Mouse (Mus musculus): ENCODE results near the gene Atp2b2.

Gene Atp2b2

DNA sequence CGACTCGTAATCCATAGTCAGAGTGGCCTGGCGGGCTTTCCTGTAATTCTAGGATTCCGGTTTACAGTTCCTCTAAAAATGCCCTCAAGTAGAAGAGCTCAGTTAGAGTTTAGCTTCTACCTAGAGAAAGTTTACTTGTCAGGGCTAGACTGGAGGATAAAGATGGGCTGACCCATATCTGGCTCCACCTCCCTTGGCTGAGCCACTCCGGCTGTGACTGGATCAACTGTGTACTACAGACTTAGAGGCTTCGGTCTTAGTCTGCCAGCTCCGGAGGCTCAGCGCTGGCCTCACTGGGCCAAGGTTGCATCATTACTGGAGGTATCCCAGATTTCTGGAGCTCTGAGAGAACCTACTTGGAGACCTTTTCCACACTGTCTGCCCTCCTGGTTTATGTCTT, 94.9 kb downstream of the Atp2b2 start:
- no peak for DNase-seq (ENCODE audit: inconsistent age in 2 of 2, low spot score in 1 of 2)

DNA sequence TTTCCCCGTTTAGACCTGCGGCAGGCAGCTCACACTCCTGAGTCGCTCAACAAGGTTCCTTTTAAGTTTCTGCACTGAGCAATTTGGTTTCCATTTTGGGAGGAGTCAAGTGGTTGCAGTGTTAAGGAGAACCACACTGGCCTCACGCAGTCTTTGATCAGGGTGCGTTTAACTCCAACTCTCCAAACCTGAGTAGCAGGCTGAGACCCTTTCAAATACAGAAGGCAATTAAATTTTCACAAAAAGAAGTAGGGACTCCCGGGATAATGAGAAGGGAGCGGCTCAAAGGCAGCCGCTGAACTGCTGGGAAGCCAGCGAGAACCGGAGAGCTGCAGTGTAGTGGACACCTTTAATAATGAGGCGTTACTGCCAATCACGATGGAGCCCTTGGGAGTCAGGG, 100.1 kb downstream of the Atp2b2 start:
- no peak for DNase-seq (ENCODE audit: inconsistent age in 2 of 2, low spot score in 1 of 2)

DNA sequence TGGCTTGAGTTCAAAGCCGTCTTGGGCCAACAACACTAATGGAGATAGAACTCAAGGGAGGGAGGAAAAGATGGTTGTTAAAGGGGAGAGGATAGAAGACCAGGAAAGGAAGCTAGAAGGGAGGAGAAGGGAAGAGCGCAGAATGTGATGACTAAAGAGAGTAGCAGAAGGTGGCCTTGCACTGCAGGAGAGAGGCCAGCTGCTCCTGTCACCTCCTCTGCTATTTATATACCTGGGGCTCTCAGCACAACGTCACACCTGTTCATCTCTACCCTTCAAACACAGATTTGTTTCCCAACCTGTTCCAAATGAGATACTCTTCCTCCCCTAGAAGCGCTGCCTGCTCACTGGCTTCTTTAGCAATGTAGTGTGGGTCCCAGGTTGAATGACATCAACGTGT, 101.1 kb downstream of the Atp2b2 start:
- no peak for DNase-seq (ENCODE audit: inconsistent age in 2 of 2, low spot score in 1 of 2)

DNA sequence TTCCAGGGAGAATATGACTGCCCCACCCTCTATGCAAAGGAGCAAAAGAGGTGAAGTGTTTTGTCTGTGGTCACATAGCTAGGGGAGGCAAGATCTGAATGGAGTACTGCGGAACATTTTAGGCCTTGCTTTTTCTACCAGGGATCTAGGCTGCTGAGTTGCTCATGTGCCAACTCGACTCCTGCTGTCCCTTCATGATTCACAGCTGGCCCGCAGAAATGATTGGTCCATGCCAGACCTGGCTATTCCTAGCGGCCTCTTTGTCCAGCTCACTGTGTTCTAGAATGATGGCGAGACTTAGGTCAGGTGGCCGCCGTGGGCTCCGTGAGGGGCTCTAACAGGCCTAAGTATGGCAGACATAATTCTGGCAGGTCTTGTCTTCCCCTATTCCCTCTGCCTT, 103.0 kb downstream of the Atp2b2 start:
- no peak for DNase-seq (ENCODE audit: inconsistent age in 2 of 2, low spot score in 1 of 2)

DNA sequence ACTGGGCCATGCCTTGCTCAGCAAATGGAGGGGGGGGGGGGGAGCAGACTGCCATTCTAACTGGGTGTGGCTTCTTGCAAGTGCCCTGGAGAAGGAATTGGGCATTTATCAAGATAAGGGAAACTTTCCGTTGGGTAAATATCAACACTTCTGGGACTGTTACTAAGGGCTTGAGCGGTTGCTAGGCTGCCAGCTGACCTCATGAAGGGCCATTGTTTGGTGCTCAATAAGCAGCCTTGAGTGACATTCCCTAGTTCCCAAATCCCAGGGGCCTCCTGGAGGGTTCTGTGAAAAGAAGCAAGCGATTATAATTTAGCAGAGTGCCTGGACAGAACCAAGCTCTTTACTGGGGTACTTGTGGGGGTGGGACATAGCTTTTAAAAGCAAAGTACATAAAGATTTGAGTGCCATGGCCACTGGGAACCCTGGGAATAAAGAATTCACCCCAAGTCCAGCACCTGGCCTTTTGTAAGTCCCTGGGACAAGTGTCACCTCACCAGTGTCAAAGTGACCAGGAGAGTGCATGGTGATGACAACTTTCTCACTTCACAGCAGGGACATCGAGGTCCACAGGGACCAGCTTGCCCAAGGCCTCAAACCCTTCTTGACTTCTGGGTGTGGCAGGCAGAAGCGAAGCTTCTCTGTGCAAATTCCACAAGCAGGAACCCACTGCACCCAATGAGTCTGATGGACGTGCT, 105.5 kb downstream of the Atp2b2 start:
- no peak for DNase-seq (ENCODE audit: inconsistent age in 2 of 2, low spot score in 1 of 2)

DNA sequence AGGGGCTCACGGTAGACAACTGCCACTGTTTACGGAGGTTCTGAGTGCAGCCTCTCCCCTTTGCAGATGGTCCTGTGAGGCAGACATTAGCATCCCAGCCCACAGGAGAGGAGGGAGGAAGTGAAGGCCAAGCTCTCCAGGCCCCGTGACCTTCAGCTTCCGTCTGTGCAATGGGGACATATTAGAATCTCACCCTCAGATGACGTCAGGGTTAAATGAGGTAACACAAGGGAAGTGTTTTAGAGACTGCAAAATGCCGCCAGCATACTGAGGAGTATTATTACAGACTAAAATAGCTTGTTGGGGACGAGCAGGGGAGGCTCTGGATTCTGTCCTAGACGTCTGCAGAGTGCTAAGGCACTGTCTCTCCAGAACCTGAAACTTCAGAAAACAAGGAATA, 106.3 kb downstream of the Atp2b2 start:
- DNase-seq (ENCODE audit: inconsistent age in 2 of 2, low spot score in 1 of 2): no peak

DNA sequence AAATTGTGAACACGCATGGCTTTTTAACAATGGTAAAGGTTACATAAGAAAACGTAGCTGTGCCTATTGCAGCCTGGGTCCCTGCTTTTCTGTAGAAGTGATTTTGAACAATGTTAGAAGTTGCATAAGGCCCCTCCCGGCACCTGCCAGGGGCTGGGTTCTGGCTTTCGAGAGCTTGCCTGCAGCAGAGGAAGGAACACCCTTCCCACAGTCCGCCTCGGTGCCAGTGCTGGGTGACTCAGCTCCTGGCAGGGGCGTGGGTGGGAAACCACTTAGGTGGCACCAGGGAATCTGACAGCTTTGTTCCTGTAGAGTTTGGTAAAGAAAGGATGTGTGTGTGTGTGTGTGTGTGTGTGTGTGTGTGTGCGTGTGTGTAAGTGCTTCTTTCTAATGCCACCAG, 107.7 kb downstream of the Atp2b2 start:
- peak; percentile 20 to 37 for DNase-seq (ENCODE audit: inconsistent age in 2 of 2, low spot score in 1 of 2)

DNA sequence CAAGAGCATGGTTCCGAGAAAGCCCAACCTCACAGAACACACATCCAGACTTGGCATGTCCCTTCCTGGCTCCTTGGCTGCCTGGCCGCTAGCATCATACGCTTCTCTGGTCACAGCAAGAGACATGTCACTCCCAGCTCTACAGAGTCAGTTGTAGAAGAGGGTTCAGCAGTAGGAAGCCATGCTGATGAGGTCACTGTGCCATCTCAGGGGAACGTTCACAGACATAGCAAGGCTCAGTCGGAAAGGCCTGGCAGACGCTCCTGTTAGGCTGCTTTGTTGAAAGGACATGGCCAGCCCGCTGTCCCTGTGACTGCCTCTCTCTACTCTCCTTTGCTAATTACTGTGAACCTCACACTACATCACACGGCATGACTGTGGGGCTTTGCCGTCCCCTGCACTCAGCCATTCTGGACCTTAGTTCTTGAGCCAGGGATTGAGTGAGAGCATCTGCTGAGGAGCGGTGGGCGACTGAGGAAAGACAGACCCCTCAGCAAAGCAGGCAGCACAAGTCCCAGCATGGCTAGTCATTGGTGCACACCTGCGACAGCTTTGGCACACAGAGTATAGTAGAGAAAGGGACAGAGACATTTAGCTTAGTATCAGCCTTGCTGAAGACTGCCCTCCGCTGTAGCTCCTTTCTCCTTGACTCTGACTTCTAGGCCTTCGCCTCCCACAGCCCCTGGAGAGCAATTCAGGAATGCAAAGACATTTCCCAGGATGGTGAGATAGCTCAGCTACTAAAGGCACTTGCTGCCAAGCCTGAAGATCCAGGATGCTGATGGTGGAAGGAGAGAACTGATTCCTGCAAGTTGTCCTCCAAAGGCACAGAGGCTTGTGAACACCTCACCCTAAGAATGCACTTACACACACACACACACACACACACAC, 108.9 kb downstream of the Atp2b2 start:
- DNase-seq (ENCODE audit: inconsistent age in 2 of 2, low spot score in 1 of 2): no peak

DNA sequence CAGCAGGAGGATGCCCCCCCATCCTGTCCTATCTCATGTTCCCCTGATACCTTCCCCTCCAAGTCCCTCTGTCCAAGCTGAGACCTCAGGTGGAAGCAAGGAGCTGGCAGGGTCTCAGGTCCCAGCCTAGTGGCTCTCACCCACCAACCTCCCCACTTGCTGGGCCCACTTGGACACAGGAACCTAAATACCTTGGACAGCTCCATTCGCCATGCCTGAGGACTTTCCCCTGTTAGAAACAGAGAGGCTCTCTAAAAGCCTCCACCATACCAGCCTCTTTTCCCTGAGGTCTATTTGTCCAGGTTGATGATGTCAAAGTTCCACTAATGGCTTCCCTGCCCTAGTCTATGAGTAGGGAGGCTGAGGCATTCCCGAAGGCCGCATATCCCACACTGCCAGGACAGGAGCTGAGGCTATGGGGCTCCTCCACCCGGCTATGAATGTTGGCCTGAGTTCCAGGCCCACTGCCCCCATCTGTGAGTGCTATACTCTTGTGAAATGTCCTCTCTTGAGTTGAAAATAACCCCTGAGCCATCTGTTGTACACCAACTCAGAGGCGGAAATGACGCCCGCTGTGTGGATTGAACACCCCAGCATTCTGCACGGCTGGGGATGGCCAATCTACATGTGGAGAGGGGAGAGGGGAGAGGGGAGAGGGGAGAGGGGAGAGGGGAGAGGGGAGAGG, 113.1 kb downstream of the Atp2b2 start:
- DNase-seq (ENCODE audit: inconsistent age in 2 of 2, low spot score in 1 of 2): no peak

DNA sequence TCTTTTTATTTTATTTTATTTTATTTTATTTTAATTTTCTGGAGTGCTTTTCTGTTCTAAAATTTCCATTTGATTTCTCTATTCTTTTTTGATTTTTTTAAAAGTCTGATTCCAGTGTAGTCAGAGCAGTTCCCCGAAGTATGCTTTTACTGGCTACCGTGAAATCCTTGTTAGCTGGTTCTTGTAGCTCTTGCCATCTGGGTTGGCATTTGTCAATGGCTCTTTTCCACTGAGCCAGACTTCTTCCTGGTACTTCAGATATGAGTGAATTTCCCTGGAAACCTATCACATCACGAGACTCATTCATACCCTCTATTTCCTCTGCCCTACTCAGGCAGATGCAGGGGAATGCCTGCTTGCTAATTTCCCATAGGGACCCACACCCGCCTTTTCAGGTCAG, 119.2 kb downstream of the Atp2b2 start:
- DNase-seq (ENCODE audit: inconsistent age in 2 of 2, low spot score in 1 of 2): no peak

DNA sequence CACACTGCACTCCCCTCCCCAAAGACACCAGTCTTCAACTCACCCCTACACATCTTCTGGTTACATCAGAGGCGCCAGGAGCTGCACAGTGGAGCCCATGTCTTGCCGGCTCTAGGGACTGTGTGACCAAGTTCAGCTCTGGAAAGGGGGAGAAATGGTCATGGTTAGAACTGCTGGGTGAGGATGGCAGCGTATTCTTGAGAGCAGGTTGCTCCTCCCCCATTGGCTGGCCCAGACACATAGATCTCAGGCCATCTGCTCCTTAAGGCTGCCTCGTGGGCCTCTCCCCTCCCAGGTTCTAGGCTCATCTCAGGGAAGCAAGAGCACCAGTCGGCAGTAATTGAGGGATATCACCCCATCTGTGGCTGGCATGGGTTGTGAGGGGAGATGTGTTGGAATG, 121.9 kb downstream of the Atp2b2 start:
- no peak for DNase-seq (ENCODE audit: inconsistent age in 2 of 2, low spot score in 1 of 2)

DNA sequence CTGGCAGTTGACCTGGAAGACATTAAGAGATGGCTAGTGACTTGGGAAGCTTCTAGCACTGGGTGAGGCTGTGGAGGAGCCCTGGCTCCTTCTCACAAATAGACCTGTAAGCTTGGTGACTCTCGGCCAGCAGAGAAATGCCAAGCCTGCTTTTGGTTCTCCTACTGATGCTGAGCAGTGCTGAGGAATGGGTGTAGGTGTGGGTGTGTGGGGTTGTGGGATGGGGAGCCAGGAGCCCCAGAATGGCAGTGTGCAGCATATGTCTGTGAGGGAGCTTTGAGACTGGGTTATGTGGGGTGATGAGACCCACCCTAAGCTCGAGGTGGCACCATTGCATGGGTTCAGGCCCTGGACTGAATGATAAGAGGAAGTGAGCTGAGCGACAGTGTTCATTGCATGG, 129.7 kb downstream of the Atp2b2 start:
- DNase-seq (ENCODE audit: inconsistent age in 2 of 2, low spot score in 1 of 2): no peak

DNA sequence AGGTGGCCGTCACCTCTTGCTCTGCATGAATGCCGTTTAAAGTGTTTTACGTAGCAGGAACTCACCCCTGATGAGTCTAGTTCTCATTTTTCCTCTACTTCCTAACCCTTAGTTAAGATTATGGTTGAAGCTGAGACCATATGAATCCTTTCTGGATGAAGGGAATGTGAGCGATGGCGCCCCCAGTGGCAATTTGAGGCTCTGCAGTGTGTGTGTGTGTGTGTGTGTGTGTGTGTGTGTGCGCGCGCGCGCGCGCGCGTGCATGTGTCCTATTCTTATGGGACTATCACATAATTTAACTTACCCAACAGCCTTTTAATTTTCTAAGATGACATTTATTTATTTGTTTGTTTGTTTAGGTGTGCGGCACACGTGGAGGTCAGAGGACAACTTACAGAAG, 131.3 kb downstream of the Atp2b2 start:
- DNase-seq (ENCODE audit: inconsistent age in 2 of 2, low spot score in 1 of 2): no peak

DNA sequence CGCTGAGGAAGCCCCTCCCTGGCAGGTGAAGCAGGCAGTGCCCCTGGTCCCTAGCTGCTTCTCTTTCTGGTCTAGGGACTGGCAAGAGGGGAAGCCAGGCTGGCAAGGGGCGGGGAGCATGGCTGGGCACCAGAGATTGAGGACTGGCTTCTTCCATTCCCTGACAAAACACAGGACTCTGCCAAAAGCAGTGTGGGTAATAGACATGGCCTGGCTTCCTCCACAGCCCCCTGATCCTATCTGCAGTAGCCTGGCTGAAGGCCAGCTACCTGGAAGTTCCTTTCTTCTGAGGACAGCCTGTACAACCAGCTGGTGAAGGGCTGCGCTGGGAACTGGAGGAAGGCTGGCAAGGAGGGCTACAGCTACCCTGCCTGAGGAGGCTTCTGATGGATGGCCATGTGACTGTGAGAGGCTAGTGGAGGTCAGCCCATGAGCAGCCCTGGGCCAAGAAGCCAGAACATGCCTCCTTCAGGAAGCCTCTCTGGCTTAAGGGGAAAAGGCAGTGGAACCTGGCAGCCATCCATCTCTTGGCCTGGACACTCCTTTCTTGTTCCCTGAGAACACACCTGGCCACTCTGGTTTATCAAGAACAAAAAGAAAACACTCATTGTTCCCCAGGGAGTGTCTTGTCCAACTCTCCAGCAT, 131.9 kb downstream of the Atp2b2 start:
- DNase-seq (ENCODE audit: inconsistent age in 2 of 2, low spot score in 1 of 2): no peak

DNA sequence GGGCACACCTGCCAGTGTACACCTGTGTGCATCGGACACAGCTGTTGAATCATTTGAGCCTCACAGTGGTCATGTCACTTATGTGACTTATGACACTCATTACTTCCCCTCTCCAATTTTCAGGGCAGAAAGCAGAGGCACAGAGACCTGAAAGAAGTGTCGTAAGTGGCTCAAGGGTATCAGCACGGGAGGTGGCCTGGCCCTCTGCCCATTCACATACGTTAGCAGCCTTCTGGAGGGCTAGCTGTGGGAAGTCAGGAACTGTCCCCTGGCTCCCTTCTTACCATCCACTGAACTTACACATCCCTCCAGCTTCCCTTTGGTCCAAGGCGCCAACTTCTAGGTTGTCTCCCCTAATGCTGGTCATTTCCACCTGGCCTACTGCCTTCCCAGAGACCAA, 132.6 kb downstream of the Atp2b2 start:
- no peak for DNase-seq (ENCODE audit: inconsistent age in 2 of 2, low spot score in 1 of 2)

DNA sequence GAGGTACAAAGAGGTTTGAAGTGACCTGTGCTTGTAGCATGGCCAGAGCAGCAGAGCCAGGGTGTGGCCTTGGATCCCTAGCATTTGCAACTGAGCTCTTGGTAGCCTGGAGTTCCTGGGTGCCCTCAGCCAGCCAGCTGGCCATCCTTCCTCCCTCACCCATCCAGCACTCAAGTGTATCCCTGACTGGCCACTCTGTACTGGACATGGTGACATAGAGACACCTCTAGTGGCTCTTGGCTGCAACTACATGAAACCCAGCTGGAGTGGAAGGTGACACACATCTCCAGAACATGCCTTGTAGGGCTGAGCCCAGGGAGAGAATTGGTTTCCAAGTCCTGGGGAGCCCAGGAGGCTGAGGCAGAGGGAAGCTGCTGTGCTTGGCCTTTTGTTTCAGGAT, 134.3 kb downstream of the Atp2b2 start:
- DNase-seq (ENCODE audit: inconsistent age in 2 of 2, low spot score in 1 of 2): no peak

DNA sequence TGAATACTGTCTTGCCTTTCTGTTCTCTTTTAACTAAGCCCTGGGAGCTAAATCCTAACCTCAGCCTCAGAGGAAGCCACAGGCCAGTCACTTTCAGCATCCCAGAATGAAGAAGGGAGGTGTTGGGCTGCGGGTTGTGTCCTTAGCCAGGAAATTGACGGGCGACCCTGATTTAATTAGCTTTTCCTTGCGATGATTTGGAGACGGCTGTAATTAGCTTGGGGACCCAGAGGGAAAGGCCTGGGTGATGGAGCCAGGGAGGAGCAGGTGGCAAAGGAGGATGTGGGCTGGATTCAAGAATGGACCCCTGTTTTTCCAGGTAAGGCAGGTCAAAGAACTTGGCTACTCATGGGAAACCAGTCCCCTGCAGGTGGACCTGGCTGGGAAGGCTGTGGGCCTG, 138.0 kb downstream of the Atp2b2 start:
- DNase-seq (ENCODE audit: inconsistent age in 2 of 2, low spot score in 1 of 2): no peak

DNA sequence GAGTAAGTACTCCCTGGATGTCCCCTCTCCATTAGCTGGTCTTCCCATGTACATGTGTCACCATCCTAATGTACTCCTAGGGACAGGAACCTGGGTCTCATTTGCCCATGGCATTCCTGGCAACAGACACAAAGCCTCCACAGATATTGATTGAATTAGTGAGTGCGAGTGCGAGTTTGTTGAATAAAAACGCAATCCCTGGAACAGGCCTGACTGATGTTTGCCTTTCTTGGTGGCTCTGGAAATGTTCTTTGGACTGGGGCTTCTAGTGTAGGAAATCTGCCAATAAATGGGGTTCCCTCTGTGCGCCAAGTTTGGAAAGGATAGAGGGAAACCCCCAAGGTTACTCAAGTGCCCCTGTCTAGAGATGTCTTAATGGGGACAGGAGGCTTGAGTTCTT, 146.4 kb downstream of the Atp2b2 start:
- DNase-seq (ENCODE audit: inconsistent age in 2 of 2, low spot score in 1 of 2): no peak

DNA sequence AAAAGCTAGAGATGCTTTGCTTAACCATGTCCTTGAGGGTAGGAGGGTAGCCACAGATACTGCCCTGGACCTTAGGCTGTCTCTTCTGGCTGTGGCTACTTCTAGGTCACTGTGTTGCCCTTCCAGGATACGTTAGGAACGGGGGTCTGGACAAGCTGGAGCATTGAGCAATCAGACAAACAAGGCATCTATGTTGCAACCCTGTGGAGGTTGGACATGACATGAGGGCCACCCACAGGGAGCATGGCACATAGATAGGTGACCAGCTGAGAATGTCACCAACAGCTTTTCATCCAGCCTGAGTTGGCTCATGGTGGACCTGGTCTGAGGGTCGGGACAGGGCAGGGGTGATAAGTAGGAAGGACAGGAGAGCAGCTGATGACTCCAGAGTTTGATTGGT, 148.4 kb downstream of the Atp2b2 start:
- DNase-seq (ENCODE audit: inconsistent age in 2 of 2, low spot score in 1 of 2): no peak

DNA sequence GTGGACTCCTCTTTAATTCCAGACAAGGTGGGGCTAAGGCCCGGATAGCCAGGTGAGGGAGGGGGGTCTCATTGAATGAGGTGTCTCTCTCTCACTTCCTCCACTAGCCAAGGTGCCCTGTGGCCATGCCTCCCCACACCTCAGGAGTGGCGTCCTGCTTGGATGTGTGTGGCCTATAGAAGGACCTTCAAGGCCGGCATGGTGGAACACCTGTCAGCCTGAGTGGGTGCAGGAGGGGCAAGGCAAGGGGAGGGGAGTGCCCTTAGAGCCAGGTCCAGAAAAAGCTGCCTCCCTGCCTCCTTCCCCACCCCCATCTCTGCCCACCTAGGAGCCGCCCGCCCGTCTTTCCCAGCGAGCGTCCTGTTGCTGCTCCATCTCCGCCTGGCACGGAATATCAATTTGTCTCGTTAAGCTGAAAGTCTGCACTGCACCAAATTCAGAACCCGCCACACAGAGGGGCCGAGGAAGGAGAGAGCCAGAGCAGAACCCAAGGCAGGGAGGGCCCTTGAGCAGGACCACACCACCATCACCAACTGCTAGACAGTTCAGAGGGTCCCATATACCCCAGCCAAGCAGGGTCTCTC, 150.2 kb downstream of the Atp2b2 start:
- DNase-seq (ENCODE audit: inconsistent age in 2 of 2, low spot score in 1 of 2): no peak

Data from adrenal gland, adult (tissue).